Mouse (Mus musculus): ENCODE measurements at regions not wholly inside any gene's neighbourhood (a gene's known extent, or its start where the extent isn't known, plus 50 kb on each side); places are given as distances from the start of the nearest gene placed in this dataset.

- TF ChIP-seq CTCF (conservative IDR thresholded peaks at IDR 0.05; ENCODE audit: insufficient read depth, insufficient read length, low read depth, low read length) (no peak), POLR2A (IDR thresholded peaks at IDR 0.05; ENCODE audit: low read depth, low read length) (no peak)
These were observed 127.1 kb upstream of the Gnai1 start for GRCm38 (mm10) chr5:18487076-18487772.
